Mouse (Mus musculus) heart, postnatal 14 days (tissue): ENCODE data around the gene Sos1. TPM values are rescaled to one million over a fixed set of nuclear protein-coding genes. Genes with fewer than 3 reads are reported as not detected.
A peak's percentile ranks its signal among the peaks of the same experiment; 100 is the strongest.

Source experiments
- DNase-seq, 2 experiments: peaks; one replicate each; pipeline ENCODE4 v3.0.0; 2021 to 2022
- intact Hi-C: fragments of 180-260 bp; cut with DNase I; formaldehyde crosslinking; loops from one replicate; pipeline ENCODE4 v1.15.1; 2025
- total RNA-seq, 2 experiments: library from RNA; stranded (reverse); gene quantifications; 2 replicates each; pipeline ENCODE4 v1.2.3; 2021

The Sos1 gene
- total RNA-seq, 2 experiments from 2014 or later: 14.1 to 15.6 TPM

- DNase-seq: peak in 1 of 2 experiments; percentile 3
Measured at GRCm38 (mm10) chr17:80345277-80345676, 135.0 kb downstream of the Sos1 start.

More at GRCm38 (mm10) chr17:80345277-80345676, 135.0 kb downstream of the Sos1 start:
- intact Hi-C loops: no loop called here

Other genes with a start within 250 kb of the Sos1 start
- gene Morn2, start 190.2 kb downstream of the Sos1 start, total RNA-seq: 10 to 100 TPM; 10.0 to 12.5 TPM
- gene Dhx57, start 190.0 kb downstream of the Sos1 start, total RNA-seq: 1 to 10 TPM; 8.2 to 9.7 TPM
- under 1 TPM in 1 of 2 experiments, not detected in 1; 0.39 TPM for gene Arhgef33, start 173.0 kb downstream of the Sos1 start, total RNA-seq
- not detected for gene Gm10190, start 106.9 kb downstream of the Sos1 start, total RNA-seq
- gene Cdkl4, start 97.4 kb upstream of the Sos1 start, total RNA-seq: under 1 TPM in 1 of 2 experiments, not detected in 1; 0.14 TPM
- gene Map4k3, start 248.0 kb upstream of the Sos1 start, total RNA-seq: 10 to 100 TPM; 30.0 to 34.6 TPM